Mouse (Mus musculus) cerebellum, adult 9-11 months (tissue): ENCODE measurements around the gene Slit1.

Source experiments
- DNase-seq: peaks from one replicate; pipeline ENCODE4 v3.0.0; 2022

The Slit1 gene

DNA sequence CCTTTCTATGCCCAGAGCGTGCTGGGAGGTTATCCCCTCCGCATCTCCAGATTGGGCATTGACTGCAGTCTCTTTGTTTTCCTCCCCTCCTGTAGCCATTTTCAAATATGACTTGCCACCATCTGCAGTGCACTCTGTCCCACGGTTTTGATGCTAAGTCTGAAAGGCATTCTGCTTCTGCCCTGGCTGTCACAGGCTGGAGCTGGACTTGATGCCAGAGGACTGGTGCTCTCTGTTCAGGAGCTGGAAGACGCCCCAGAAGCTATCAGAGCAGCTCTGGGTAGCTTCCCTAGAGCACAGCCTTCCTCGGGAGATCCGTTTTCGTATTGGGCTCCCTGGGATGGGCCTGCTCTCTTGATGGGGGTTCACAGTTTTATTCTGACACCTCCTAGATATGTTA, 154.4 kb downstream of the Slit1 start:
- no peak for DNase-seq

DNA sequence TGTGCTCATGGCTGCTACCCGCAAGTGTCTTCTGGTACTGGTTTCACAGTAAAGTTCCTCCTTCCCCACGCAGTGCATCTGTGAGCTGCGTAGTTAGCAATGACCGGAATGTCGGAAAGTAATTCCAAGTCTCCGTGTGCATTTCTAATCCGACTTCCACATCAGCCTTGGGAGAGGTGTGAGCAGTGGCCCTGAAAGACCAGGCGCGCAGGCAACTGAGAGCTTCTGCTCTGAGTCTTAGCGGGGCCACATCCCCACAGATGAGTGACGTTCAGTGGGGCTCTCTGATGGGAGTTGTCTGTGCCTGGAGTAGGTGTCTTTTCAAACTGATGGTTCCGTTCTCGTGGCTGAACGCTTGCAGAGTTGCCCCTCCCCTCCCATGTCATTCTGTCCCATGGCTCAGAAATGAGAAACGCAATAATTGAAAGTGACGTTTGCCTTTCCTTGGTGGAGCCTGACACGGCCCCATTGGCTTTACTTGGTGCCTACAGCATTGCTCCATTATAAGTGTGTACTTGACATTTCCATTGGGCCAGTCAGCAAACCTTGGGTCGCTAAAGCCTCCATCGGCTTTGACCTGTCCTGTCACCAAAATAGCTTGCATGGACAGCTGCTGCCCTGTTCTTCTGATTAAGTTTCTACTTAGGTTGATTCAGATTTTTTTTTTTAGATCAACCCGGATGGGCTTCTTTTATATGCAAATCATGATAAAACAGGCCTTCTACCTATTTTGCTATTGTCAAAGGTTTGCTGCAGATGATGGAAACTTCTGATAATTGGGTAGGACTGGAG, 155.8 kb downstream of the Slit1 start:
- DNase-seq = no peak

DNA sequence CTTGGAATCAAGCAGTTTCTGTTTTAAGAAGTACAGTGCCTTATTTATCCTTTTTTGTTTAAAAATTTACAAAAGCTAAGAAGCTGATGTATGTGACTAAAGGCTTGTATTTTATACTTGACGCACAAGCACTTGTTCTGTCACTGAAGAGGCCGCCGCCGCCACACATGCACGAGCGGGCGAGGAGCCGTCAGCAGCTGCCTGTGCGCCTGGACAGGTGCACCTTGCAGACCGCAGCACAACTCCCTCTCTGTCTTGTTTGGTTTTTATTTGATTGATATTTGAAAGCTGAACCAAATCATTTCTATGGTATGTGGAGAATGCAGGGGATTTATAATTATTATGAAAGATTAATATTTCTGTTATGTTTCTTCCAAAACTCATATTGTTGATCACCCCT, 156.7 kb downstream of the Slit1 start:
- no peak for DNase-seq

DNA sequence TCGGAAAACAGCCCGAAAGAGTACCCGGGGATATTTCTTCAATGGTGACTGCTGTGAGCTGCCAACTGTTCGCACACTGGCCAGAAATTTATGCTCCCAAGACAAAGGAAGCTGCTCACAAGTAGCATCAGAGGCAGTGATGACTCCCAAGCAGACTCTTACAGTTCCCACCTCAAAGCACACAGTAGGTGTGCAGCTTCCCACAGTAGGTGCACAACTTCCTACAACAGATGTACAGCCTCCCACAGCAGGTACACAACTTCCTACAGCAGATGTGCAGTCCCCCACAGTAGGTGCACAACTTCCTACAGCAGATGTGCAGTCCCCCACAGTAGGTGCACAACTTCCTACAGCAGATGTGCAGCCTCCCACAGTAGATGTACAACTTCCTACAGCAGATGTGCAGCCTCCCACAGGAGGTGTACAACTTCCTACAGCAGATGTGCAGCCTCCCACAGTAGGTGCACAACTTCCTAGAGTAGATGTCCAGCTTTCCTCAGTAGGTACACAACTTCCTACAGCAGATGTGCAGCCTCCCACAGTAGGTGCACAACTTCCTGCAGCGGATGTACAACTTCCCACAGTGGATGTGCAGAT, 160.4 kb downstream of the Slit1 start:
- no peak for DNase-seq

DNA sequence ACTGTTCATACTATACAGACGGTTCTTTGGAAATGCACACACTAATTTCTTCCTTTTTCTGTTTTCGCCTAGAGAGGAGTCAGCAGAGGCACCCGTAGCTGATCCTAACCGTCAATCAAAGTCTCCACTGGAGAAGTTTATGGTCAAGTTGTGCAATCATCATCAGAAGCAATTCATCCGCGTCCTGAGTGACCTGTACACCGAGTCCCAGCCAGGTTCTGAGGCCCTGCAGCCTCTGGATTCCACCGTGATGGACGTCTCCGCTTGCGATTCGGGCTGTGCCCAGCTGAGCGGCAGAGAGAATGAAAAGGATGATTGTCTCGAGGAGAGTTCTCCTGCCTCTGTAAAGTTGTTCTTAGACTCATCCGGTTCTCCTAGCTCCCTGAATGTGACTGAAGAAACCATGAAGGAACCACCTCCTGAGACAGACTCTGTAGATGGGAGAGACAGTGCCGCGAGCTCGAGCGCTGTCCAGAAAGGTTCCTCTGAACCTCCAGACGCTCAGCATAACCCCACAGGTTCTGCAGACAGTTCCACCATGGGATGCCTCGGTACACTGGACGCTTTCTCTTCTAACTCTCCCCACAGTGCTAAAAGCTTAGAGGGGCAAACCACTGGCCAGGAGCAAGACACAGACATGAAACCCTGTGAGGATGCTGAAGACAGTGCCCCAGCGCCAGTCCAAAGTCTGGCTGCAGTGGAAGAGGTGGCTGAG, 161.6 kb downstream of the Slit1 start, which contains the start of gene Gm340:
TSS of gene Gm340 (plus strand) at position 665 of the 715 bp plus-strand sequence.
- DNase-seq = no peak

DNA sequence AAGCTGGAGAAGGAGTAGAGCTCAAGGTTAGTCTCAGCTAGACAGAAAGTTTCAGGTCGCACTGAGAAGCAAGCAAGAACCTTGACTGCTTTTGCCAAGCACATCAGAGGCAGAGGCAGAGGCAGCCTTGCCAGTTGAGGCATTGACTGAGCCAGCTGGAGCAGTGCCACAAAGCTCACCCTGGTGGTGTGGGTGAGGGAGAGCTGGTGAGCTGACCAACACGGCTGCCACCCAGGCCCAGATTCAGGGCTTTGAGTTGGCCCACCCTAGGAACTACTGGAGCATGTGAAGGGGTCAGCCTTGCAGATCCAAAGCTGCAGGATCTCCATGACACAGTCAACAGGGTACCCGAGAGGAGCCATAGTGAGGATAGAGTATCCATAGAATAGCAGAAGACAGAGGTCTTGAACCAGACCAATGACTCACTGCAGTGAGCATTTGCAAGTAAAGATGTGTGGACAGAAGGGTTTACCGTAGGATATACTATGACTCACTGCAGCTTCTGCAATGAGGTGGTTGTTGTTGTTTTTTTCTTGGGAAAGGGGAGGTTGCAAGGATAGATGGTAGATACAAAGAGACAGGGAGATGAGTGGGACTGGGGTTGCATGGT, 164.0 kb downstream of the Slit1 start:
- DNase-seq = no peak

DNA sequence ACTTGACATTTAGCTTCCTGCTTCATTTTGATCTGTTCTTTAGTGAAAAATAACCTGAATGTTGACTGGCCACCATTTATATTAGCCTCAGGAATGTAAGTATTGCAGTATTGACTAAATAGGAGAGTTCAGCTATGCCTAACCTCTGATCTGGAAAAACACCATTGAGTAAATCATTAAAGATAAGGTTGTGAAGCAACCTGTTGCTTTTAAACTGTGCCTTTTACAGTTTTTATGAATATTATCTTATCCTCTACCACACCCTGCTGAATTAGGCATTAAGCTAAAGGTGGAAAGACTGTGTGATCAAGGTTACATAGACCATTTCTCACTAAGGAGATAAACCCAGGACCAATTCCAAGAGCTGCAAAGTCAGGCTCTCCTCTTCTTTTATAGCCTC, 165.9 kb downstream of the Slit1 start:
- DNase-seq = no peak

DNA sequence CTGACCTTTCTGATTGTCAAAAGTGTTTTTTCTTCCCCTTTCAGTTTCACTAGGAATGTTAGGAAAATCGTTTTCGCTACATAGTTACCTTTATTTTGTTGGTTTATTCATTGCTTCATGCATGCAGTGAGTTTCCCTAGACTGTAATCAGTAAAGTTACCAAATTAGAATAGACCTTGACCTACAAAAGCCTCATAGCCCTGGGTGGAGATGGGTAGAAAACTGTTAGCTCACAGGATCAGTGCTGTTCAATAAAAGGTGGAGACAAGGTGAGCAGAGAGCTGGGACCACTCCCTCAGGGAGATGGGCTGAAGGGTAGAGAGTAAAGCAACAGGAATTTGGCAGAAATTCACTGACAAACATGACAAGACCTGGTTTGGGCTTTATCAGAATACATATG, 169.8 kb downstream of the Slit1 start:
- DNase-seq = no peak

DNA sequence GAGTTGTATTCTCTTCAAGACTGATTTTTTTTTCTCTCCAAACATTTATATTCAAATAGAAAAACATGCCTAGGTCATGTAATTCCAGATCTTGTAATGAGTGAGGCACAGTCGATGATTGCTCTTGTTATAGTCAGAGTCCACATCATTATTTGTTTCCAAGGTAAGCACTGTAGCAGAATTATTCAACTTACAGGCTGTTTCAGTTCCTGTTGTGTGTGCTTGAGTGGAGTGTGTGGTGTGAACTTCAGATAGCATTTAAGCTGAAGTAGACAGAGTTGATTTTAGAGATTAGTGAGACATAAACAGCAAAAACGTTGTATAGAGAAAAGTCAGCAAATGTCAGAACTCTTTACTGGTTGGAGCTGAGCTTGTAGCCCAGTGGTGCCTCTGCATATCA, 174.7 kb downstream of the Slit1 start:
- DNase-seq = no peak

DNA sequence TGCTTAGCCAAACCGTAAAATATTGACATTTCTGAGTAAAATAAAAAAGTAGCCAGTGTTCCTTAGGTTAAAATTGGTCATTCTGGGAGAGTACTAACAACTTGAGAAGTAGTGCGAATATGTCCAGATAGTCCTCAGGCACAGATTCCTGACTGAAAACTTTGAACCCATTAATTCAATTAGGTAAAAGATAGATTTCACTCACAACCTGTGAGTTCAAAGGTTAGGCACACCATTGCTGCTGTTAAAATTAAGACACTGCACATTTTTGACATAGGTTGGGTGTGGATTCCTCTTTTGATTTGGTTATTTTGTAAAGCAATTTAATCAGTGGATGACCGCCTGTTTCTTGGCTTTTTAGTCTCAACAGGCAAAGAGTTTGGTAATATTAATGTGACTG, 182.6 kb downstream of the Slit1 start:
- no peak for DNase-seq

DNA sequence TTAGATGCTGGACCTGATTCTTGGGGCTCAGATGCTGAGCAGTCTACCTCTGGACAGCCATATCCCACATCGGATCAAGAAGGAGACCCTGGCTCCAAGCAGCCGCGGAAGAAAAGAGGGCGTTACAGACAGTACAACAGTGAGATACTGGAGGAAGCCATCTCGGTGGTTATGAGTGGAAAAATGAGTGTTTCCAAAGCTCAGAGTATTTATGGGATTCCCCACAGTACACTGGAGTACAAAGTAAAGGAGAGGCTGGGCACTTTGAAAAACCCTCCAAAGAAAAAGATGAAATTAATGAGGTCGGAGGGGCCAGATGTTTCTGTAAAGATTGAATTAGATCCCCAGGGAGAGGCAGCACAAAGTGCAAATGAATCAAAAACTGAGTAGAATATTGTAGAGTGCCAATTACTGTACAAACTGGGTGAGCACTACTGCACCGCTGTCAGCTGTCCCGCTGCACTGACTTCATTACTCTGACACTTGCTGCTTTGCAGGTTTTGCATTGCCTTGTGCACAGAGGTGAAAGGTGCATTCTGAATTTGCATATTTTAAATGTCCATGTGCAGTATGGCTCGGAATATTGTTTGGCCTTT, 184.5 kb downstream of the Slit1 start:
- no peak for DNase-seq

DNA sequence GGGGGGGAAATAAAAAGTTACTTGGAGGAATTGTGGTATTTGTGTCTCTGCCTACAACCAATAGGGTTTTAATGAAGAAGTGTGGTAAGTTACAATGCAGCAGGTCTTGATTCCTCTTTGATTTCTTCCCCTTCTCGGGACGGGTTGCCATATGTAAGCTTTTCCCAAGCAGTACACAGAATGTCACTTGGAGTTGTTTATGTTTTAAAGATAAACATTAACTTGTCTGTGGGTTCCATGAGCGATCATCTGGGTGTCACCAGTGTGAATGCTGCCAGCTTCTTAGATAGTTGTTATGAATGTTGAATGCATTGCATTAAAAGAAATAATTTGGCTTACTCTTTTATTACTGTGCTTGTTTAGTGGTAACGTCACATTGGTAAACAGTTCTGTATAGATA, 186.0 kb downstream of the Slit1 start:
- no peak for DNase-seq

DNA sequence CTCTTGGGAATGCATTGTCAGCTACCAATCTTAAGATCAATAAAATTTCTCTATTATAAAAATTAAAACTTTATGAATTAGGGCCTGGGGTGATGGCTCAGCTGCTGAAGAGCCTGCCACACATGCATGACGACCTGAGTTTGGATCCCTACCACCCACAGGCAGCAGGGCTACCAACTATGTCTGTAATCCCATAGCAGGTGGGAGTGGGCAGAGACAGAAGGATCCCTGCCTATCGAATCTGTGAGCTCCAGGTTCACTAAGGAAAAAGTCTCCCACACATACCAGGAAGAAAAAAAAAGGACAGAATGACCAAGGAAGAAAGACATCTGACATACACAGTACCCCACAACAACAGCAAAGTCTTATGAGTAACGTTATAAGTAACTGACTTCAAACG, 186.5 kb downstream of the Slit1 start:
- DNase-seq = no peak
